Mouse (Mus musculus) heart, adult 8-10 months (tissue): ENCODE measurements around the gene Cap2. TPM values are rescaled to one million over a fixed set of nuclear protein-coding genes. Genes with fewer than 3 reads are reported as not detected.

ENCODE experiments used
- DNase-seq: peaks from one replicate; pipeline ENCODE4 v3.0.0; 2022; ENCODE audit warnings: low spot score
- total RNA-seq, 4 experiments: library from RNA; stranded (reverse); gene quantifications; 2 replicates each; pipeline ENCODE4 v1.2.4; 2022

The Cap2 gene
- total RNA-seq, 4 experiments from 2014 or later, result 137 to 160 (median 155) TPM

DNA sequence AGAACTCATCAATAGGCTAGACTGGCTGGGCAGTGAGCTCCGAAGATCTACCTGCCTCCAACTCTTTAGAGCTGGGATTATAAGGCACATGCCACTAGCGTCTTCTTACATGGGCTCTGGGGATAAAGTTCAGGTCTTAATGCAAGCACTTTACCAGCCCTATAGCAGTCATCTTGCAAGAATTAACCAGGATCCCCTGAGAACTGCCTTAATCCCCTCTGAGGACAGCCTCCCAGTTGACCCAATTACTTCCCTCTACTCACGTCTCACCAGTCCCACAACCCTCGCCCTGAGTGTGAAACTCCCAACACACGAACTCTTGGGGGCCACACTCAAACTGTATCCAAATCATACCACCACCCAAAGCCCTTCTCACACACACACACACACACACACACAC lies 64.3 kb downstream of the Cap2 start:
- DNase-seq, result no peak

GRCm38 (mm10) chr13:46569469-46569868 lies 67.8 kb downstream of the Cap2 start:
- no peak for DNase-seq

- DNase-seq, result peak; percentile 26
Measured at GRCm38 (mm10) chr13:46571141-46571592, 69.5 kb downstream of the Cap2 start.

DNA sequence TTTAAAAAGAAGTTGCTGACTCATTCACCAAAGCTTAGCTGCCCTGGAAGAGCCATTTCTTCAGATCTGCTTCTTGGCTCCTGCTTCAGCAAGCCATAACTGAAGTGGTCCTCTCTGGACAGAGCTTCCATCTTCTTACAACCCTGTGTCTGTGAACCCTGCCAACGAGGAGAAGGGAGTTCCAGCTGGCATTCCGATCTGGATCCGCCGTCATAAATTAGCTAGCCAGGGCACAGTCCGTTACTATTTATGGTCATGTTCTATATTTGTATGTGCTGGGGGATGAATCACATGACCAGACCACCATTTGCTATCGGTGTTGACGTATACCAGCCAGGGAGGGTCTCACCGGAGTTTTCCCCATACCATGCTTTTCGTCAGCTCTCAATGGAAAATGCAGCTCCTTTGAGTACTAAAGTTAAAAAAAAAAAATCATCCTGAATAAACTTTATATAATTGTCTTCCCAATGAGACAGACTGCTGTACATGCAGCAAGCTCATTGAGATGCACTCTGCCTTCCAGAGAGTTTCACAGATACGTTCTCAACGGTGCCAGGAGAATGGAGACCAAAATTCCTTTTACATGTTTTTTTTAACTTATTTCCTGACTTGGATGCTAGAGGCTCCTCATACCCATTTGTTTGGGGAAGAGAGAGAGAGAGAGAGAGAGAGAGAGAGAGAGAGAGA lies 70.5 kb downstream of the Cap2 start:
- DNase-seq, result peak; percentile 80

DNA sequence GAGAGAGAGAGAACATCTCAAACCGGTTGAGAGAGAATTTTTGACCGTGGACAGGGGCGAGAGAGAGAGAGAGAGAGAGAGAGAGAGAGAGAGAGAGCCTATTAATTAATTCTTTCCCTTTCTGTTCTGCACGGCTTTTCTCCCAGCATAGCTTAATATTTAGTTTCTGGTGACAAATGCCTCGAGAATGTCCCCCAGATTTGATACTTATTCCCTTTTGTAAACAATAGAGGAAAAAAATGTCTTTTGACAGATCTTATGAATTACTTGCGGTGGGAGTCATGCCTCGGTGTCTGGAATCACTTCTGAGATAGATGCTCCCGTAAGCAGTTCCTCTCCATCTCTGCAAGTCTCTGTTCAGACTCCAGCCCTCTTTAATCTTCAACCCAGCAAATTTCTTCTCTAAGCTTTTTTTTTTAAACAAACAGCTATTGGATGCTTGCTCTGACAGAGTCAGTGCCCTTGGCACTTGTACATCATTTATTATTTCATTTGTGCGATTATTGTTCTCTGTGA lies 71.1 kb downstream of the Cap2 start:
- peak; percentile 12 for DNase-seq

DNA sequence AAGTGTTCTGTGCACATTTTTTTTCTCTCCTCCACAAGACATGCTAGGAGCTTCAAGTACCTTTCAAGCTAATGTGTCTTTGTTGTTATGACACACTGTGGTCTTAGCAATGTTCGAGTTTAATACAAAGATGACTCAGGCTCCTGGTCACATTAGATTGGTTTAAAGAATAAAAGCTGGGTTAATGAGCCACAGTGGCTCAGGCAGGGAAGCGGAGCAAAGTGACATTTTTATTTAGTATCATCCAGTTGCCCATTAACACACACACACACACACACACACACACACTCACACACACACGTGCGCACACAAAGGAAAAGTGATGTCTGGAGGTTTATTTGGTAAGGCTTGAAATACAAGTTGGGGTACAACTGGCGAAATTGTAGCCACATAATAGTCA lies 72.6 kb downstream of the Cap2 start:
- DNase-seq, result no peak

DNA sequence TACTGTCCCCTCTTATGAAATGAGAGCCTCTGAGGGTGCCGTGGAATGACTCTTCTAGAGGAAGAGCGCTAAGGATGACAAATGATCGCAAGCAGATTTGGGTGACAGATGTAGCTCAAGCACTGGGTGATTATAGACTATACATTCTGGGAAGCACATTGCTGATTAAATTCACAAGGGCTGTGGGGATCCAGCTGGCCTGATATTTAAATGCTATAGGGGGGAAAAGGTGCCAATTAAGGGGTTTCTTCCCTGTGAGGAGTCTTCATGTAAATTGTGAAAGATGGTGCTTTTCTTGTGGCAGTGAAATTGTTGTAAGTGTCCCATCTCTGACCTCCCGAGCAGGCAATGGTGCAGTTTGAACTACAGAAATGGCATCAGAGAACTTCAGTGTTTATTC lies 73.1 kb downstream of the Cap2 start:
- no peak for DNase-seq

DNA sequence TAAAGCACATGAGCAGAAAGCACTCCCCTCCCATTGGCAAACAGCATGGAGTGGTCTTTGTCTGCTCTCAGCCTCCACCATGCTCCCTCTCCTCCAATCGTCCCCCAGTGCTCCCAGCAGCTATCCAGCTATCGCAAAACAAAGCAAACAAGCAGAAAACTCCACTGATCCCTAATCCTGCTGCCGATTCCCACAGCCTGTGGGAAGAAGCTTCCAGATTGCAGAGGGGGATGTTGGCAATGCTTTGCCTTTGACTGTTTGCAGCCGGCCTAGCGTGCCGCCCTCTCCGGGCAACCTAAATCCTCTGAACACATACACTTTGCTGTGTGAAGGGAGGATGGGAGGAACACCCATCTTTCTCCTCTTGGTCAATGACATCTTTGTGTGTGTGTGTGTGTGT lies 83.2 kb downstream of the Cap2 start:
- DNase-seq, result no peak

GRCm38 (mm10) chr13:46587717-46588289 lies 86.2 kb downstream of the Cap2 start:
- DNase-seq, result no peak

DNA sequence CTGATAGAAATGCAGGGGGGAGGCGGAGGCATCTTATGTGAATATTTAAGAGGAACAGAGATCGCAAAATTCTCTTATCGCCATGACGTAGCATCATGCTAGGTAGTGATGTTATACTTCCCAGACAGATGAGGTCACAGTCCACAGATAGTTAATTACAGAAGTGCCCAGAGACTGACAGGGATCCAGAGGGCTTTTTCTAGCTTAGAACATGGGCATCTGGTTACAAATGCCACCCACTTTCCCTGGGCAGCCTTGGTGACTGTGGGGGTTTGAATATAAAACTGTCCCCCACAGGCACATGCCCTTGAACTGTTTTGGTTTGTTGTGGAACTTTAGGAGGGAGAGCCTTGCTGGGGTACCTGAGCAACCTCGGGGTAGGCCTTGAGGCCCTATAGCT lies 87.0 kb downstream of the Cap2 start:
- DNase-seq, result no peak

DNA sequence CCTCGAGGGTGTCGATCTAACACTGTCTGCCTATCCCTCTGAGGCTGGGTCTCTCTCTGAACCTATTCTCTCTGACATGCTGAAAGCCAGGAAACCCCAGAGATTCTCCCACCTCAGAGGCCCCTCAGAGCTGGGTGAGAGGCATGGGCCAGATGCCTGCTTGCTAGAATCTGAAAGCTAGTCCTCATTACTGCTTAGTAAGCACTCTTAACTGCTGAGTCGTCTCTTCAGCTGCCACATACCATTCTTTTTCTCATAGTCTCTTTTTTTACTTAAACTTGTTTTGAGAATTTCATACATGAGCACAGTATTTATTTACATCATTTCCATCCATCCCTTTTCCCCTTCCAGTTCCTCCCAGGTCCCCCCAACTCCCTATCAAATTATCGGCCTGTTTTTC lies 89.2 kb downstream of the Cap2 start:
- DNase-seq, result no peak

DNA sequence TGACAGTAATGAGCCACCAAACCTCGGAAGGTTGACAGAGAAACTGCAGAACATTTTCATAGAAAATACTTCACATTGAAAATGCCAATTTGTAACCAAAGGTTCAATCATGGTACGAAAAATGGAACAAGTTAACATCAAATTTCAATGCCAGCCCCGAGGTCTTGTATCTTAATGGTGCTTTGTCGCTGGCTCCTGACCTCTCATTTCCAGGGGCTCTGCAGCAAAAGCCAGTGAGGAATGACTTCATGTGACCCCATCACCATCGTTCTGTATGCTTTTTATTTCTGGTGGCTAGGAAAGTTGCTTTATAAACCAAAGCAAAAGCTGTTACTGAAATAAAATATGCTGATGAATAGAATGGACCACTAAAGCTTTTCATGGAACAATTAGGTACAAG lies 99.0 kb downstream of the Cap2 start:
- no peak for DNase-seq

GRCm38 (mm10) chr13:46601386-46601785 lies 99.7 kb downstream of the Cap2 start:
- no peak for DNase-seq

DNA sequence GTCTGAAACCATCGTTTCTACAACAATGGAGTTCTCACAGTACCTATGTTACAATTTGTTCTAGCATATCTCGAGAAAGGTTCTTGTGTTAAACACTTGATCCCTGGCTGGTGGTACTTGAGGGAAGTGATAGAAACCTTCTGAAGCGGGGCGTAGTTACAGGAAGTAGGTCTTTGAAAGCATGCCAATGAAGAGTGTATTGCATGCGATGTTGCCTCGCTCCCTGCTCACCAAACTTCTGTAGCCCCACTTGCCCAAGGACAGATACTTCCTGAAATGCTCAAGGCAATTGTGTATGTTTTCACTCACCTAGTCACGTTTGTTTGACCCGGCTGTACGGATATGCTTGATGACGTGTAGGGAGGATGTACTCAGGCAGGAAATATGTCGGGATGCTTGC lies 101.0 kb downstream of the Cap2 start:
- no peak for DNase-seq

- no peak for DNase-seq
Measured at GRCm38 (mm10) chr13:46611033-46611432, 109.4 kb downstream of the Cap2 start.

DNA sequence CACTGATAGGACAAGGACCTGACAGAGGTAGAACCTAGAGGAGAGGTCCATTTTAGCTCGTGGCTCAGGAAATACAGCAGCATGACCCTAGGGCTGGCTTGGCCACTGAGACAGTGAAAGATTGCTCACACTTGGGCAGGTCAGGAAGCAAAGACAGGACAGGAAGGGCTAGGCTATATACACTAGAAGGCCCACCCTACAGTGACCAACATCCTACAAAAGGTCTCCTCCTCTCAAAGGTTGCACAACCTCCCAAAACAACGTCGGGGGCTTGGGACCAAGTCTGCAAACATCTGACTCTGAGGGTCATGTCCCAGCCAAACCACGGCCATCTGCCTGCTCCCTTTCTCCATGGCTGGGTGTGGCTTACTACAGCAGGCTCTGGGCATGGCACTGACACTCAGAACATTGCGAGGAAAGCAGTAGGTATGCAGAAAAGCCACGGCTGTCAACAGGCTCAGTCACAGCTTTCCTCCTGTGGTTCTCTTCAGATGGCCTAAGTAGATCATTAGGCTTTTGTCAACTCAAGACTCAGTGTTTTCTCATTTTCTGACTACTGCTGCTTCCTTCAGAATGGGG lies 112.1 kb downstream of the Cap2 start:
- no peak for DNase-seq

DNA sequence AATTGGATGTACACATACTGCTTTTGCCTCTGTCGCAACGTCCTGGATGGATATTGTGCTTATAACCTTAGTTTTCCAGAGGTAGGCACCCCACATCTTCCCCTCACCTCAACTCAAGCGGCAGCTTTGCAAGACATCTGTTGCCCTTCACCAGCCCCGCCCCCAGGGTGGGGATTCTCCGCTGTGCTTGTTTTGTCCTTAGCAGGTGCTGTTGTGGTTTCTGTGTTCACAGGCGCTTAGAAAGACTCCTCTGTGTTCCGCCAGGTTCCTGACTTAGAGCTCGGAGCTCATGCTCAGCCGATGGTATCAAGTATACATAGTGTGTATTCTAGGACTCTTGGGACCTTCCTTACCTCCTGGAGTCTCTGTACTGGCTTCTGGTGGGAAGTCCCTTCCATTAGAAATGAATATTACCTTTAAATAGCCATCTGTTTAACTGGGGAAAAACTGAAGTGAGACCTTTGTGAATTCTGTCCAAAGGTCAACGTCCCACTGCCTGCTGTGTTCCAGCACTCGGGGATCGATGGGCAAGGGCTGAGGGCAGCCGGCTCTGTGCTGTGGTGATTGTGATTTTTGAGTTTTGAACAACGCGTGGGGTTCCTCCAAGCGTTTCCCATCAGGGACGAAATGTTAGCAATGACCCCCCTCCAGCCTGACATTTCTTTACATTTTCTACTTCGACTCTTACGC lies 115.2 kb downstream of the Cap2 start:
- no peak for DNase-seq

GRCm38 (mm10) chr13:46619633-46620032 lies 118.0 kb downstream of the Cap2 start:
- no peak for DNase-seq

- no peak for DNase-seq
Measured at GRCm38 (mm10) chr13:46620964-46621757, 119.5 kb downstream of the Cap2 start.

GRCm38 (mm10) chr13:46626608-46627007 lies 125.0 kb downstream of the Cap2 start:
- no peak for DNase-seq

DNA sequence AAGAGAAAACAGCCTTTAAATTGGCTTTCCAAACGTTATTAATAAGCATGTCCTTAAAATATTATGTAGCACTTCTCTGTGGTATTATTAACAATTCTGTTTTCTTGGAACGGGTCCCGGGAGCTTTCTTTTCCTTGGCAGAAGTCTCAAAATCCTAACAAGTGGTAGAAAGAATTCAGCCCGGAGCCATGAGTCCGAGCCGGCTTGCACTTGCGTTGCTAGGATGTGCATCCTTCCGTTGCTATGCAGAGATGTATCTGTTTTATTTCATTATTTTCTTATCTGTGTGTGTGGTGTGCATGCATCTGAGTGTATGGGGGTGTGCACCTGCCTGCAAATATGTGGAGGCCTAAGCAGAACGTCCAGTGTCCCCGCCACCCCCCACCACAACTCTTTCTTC lies 126.2 kb downstream of the Cap2 start:
- DNase-seq, result peak; percentile 14

DNA sequence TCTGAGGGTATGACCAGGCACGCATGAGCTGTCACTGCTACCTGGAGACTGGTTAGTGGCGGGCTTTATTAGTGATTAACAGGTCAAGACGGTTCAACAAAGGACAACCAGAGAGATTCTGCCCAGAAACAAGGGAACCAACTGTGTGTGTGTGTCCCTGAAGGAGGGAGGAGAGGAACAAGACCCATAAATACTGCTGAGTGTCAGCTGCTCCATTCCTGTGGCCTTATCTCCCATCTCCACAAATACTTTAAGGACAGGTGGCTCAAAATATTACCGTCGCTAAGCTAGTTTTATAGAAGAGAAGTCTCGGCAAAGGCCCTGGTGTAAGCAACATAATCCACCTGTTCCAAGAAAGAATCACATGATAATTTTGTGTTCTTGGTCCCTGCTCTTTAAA lies 127.7 kb downstream of the Cap2 start:
- no peak for DNase-seq
